Mouse (Mus musculus) lung, postnatal 0 days (tissue): ENCODE measurements around the gene Hdac9.

Experiments used
- CTCF ChIP-seq: IDR thresholded peaks from 2 replicates; pipeline ENCODE4 v1.5.1; 2016; ENCODE audit warnings: antibody characterized with exemption, mild to moderate bottlenecking
- EP300 ChIP-seq: IDR thresholded peaks from 2 replicates; pipeline ENCODE4 v1.6.1; 2016; ENCODE audit warnings: antibody characterized with exemption, mild to moderate bottlenecking, control low read depth

DNA sequence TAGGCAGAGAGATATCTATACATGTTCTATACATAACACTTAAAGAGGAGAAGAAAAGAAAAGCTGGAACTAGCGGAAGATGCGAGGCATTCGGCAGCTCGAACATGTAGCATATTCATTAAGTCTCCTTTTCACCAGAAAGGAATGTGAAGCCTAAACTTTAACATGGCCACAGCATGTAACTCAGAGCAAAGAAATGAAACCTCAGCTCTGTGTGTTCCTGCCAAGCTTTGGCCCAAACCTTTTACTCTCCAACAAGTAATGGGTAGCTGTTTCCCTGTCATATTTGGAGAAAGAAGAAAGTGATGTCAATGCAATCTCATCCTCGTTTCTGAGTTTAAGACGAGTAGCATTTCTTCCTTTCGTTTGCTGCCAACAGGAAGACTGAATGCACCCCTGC lies 876.8 kb downstream of the Hdac9 start:
- TF ChIP-seq CTCF: no peak
- TF ChIP-seq EP300: no peak
